Mouse (Mus musculus) thymus, postnatal 14 days (tissue): Measurements from ENCODE around the gene Use1.

Experiments
- DNase-seq: peaks from one replicate; pipeline ENCODE4 v3.0.0; 2021

Use1 gene

GRCm38 (mm10) chr8:71403107-71403885, 36.6 kb downstream of the Use1 start:
- DNase-seq, result no peak

- DNase-seq, result no peak
Measured at GRCm38 (mm10) chr8:71404011-71404410, 37.4 kb downstream of the Use1 start.

- DNase-seq, result no peak
Measured at GRCm38 (mm10) chr8:71404951-71405351, 38.3 kb downstream of the Use1 start.

- DNase-seq, result peak; percentile 97
Measured at GRCm38 (mm10) chr8:71405401-71406098, 38.9 kb downstream of the Use1 start, which contains the start of gene Ankle1. TSS of gene Ankle1 (plus strand) at chr8:71406010.

GRCm38 (mm10) chr8:71406099-71407015, 39.7 kb downstream of the Use1 start:
- peak; percentile 71 for DNase-seq

- no peak for DNase-seq
Measured at GRCm38 (mm10) chr8:71407441-71407840, 40.8 kb downstream of the Use1 start.

- no peak for DNase-seq
Measured at GRCm38 (mm10) chr8:71408231-71408630, 41.6 kb downstream of the Use1 start.

- peak; percentile 43 for DNase-seq
Measured at GRCm38 (mm10) chr8:71411535-71412273, 45.1 kb downstream of the Use1 start.
